Mouse (Mus musculus) CD4-positive, CD25-positive, alpha-beta regulatory T cell (primary cell): ENCODE results near the gene Pvrig. TPM values are rescaled to one million over a fixed set of nuclear protein-coding genes. Genes with fewer than 3 reads are reported as not detected.

Source experiments
- polyA plus RNA-seq: library from polyadenylated mRNA; unstranded; fragments of 100-300 nt; shearing (Covaris generic); gene quantifications from one replicate; pipeline ENCODE4 v1.2.1, GENCODE M21; 2017

Gene Pvrig
- polyA plus RNA-seq, result 6.1 TPM

GRCm38 (mm10) chr5:138341661-138342060 is at the start of gene Pvrig:
Gene Pvrig (plus strand): TSS chr5:138341961.

Other genes with a start within 250 kb of the Pvrig start
- 23.6 TPM for gene Zscan21, start 225.1 kb upstream of the Pvrig start, polyA plus RNA-seq
- gene Zfp113, start 186.2 kb upstream of the Pvrig start, polyA plus RNA-seq, result 20.1 TPM
- 208 TPM for gene Cops6, start 180.9 kb upstream of the Pvrig start, polyA plus RNA-seq
- gene Ap4m1, start 170.0 kb upstream of the Pvrig start, polyA plus RNA-seq, result 10.9 TPM
- gene Mcm7, start 169.5 kb upstream of the Pvrig start, polyA plus RNA-seq, result 85.2 TPM
- gene Taf6, start 154.5 kb upstream of the Pvrig start, polyA plus RNA-seq, result 50.7 TPM
- gene Cnpy4, start 154.5 kb upstream of the Pvrig start, polyA plus RNA-seq, result 16.3 TPM
- 1.5 TPM for gene Mblac1, start 147.6 kb upstream of the Pvrig start, polyA plus RNA-seq
- gene Nxpe5, start 116.1 kb upstream of the Pvrig start, polyA plus RNA-seq, result 0.10 TPM
- gene Lamtor4, start 86.5 kb upstream of the Pvrig start, polyA plus RNA-seq, result 79.6 TPM
- 40.7 TPM for gene BC037034, start 77.9 kb upstream of the Pvrig start, polyA plus RNA-seq
- 0.37 TPM for gene Gal3st4, start 69.1 kb upstream of the Pvrig start, polyA plus RNA-seq
- 0.12 TPM for gene Gm43720, start 62.0 kb upstream of the Pvrig start, polyA plus RNA-seq
- 1.4 TPM for gene Gpc2, start 62.0 kb upstream of the Pvrig start, polyA plus RNA-seq
- gene Stag3, start 61.7 kb upstream of the Pvrig start, polyA plus RNA-seq, result 0.77 TPM
- 23.2 TPM for gene Zfp157, start 99.5 kb downstream of the Pvrig start, polyA plus RNA-seq
- gene 1700123K08Rik, start 222.8 kb downstream of the Pvrig start, polyA plus RNA-seq, result not detected